Mouse (Mus musculus): ENCODE data around the gene Hint1. TPM values are rescaled to one million over a fixed set of nuclear protein-coding genes. Genes with fewer than 3 reads are reported as not detected.

Gene Hint1
- polyA plus RNA-seq, 1 experiment from 2014 or later, result 526 TPM

- H3K27ac ChIP-seq (replicated peaks), result no peak overlapping the region
- no peaks in the 10 kb centered on the region for H3K4me1 ChIP-seq
- no peak overlapping the region for H3K4me2 ChIP-seq (replicated peaks)
- no peaks in the 10 kb centered on the region for H3K9me3 ChIP-seq (replicated peaks)
- no peak overlapping the region for H3K9ac ChIP-seq
- 89% methylated on average over 7 of the region's 7 CpGs for WGBS
- no peaks in the 10 kb centered on the region for H3K27me3 ChIP-seq
- no peak for ATAC-seq (ENCODE audit: insufficient number of reproducible peaks, low FRiP score, low TSS enrichment, low read depth)
- H3K36me3 ChIP-seq, result peaks cover 63% of the 10 kb centered on the region
- H3K4me3 ChIP-seq (replicated peaks), result no peak overlapping the region
Measured at GRCm38 (mm10) chr11:54911671-54912502, 45.7 kb downstream of the Hint1 start.

DNA sequence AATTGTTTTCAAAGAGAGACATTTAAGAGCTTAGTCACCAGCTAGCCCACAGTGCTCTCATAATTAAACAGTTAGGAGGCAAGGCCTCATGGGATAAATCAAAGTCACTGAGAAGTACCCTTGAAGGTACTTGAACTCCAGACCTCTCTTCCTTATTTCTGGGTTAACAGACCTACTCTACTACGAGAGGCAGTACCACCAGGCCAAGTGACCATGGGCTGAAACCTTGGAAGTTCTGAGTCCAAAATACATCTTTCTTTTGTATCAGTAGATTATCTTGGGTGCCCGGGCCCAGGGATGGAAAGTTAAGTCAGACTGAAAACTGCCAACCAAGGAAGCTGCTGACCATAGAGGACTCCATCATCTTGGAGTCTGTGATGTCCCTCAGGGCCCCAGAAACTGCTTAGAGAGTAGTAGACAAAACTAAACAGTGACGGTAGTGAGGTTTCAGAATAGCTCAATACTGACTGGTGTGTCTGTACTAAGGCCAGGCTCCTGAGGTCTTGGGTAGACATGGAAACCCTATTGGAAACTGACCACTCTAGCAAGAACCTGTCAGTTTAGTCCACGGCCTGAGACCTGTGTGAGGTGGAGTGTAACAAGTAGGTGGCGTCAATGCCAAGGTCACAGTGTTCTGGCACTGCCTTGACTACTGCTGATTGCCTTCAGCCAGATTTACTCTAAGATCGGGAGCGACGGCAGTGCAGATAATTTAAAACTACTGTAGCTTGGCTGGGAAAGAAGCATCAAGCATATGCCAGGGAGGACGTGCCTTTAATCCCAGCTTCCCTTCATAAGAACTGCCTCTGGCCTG is 46.5 kb downstream of the Hint1 start:
- no peak overlapping the region for H3K9ac ChIP-seq

GRCm38 (mm10) chr11:54913841-54914240 is 47.7 kb downstream of the Hint1 start:
- Histone ChIP-seq H3K4me2 (replicated peaks) (no peak overlapping the region), H3K9me3 (replicated peaks) (no peaks in the 10 kb centered on the region), H3K27me3 (no peaks in the 10 kb centered on the region), H3K4me3 (replicated peaks) (no peak overlapping the region), H3K36me3 (peaks cover 83% of the 10 kb centered on the region), H3K27ac (replicated peaks) (no peak overlapping the region), H3K9ac (no peak overlapping the region), H3K4me1 (no peaks in the 10 kb centered on the region)
- ATAC-seq (ENCODE audit: insufficient number of reproducible peaks, low FRiP score, low TSS enrichment, low read depth), result no peak
- 85% methylated on average over 5 of the region's 5 CpGs for WGBS

More for the DNA sequence above, 46.5 kb downstream of the Hint1 start:
- Histone ChIP-seq H3K4me2 (replicated peaks) (no peak overlapping the region), H3K4me3 (replicated peaks) (no peak overlapping the region), H3K4me1 (no peaks in the 10 kb centered on the region), H3K9me3 (replicated peaks) (no peaks in the 10 kb centered on the region), H3K36me3 (peaks cover 72% of the 10 kb centered on the region), H3K27ac (replicated peaks) (no peak overlapping the region), H3K27me3 (no peaks in the 10 kb centered on the region)
- no peak for ATAC-seq (ENCODE audit: insufficient number of reproducible peaks, low FRiP score, low TSS enrichment, low read depth)
- WGBS, result 87% methylated on average over 9 of the region's 9 CpGs

- WGBS, result 93% methylated on average over 7 of the region's 7 CpGs
- peaks cover 77% of the 10 kb centered on the region for H3K36me3 ChIP-seq
Measured at GRCm38 (mm10) chr11:54917461-54917860, 51.3 kb downstream of the Hint1 start.

DNA sequence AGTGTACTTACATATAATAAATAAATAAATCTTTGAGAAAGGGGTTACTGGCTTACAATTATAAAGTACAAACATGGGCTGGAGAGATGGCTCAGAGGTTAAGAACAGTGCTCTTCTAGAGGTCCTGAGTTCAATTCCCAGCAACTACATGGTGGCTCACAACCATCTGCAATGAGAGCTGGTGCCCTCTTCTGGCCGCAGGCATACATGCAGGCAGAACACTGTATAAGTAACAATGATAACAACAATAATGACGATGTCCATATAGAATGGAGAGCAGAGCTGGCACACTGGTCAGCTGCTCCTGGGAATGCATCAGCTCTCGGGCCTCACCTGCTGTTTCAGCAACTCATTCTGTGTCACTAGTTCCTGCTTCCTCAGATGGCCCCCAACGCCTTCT is 52.1 kb downstream of the Hint1 start:
- H3K27ac ChIP-seq (replicated peaks), result no peak overlapping the region
- no peaks in the 10 kb centered on the region for H3K27me3 ChIP-seq
- H3K36me3 ChIP-seq, result peaks cover 78% of the 10 kb centered on the region
- H3K9me3 ChIP-seq (replicated peaks), result no peaks in the 10 kb centered on the region
- peaks cover 4% of the 10 kb centered on the region for H3K4me1 ChIP-seq
- no peak overlapping the region for H3K4me2 ChIP-seq (replicated peaks)
- no peak for ATAC-seq (ENCODE audit: insufficient number of reproducible peaks, low FRiP score, low TSS enrichment, low read depth)
- no peak overlapping the region for H3K4me3 ChIP-seq (replicated peaks)
- 90% methylated on average over 4 of the region's 4 CpGs for WGBS
- no peak overlapping the region for H3K9ac ChIP-seq

More at GRCm38 (mm10) chr11:54917461-54917860, 51.3 kb downstream of the Hint1 start:
- Histone ChIP-seq H3K4me2 (replicated peaks) (no peak overlapping the region), H3K9ac (no peak overlapping the region), H3K4me1 (peaks cover 4% of the 10 kb centered on the region), H3K9me3 (replicated peaks) (no peaks in the 10 kb centered on the region), H3K4me3 (replicated peaks) (no peak overlapping the region), H3K27ac (replicated peaks) (no peak overlapping the region), H3K27me3 (no peaks in the 10 kb centered on the region)
- no peak for ATAC-seq (ENCODE audit: insufficient number of reproducible peaks, low FRiP score, low TSS enrichment, low read depth)

Other genes with a start within 250 kb of the Hint1 start
- gene Cdc42se2, start 78.7 kb upstream of the Hint1 start, polyA plus RNA-seq (2015; fragmentation: Nextera tagmentation; extraction: Ambion mirVana), result 67.7 and 68.7 TPM in 2 replicates
- gene Lyrm7, start 5.5 kb upstream of the Hint1 start, polyA plus RNA-seq (2015; fragmentation: Nextera tagmentation; extraction: Ambion mirVana), result 8.3 and 10.9 TPM in 2 replicates
- 285 and 293 TPM in 2 replicates for gene Gpx3, start 36.1 kb downstream of the Hint1 start, polyA plus RNA-seq (2015; fragmentation: Nextera tagmentation; extraction: Ambion mirVana)
- 23.0 and 24.5 TPM in 2 replicates for gene Tnip1, start 96.5 kb downstream of the Hint1 start, polyA plus RNA-seq (2015; fragmentation: Nextera tagmentation; extraction: Ambion mirVana)
- gene Anxa6, start 167.1 kb downstream of the Hint1 start, polyA plus RNA-seq (2015; fragmentation: Nextera tagmentation; extraction: Ambion mirVana), result 355 and 382 TPM in 2 replicates
- 1.8 and 2.4 TPM in 2 replicates for gene Ccdc69, start 211.7 kb downstream of the Hint1 start, polyA plus RNA-seq (2015; fragmentation: Nextera tagmentation; extraction: Ambion mirVana)
- 29.2 and 31.8 TPM in 2 replicates for gene Gm2a, start 231.7 kb downstream of the Hint1 start, polyA plus RNA-seq (2015; fragmentation: Nextera tagmentation; extraction: Ambion mirVana)

Measured in embryonic facial prominence, embryonic 15.5 days (tissue).